ENCODE assay signal across 15 mouse cellular contexts in the genomic region with DNA sequence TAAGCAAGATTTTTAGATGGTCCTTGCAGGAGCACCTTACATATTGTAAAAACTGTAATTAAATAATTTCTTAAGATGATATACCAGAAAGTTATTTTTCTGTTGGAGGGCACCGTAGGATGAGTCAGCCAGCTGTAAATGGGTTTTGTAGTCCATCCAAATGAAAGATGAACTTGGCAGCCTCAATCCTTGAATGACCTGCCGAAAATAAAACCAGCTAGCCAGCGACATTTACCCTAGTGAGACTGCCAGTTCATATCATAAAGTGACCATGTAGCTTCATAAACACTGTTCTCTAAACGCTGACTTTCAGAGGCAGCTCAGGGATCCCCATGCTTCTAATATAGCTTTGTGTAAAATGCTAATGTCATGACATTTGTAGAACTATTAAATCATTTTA.
"Had no signal": no experiment of that assay in that cellular context is flagged by ENCODE, and none has a peak within 500 bp of the region (broad histone marks: within the 10 kb centered on the region; RNA-seq: fewer than 3 reads in every experiment).

No protein-coding gene starts in this region.

- DNase-seq: kidney, adult 9 months; kidney, postnatal 36 days; layer of hippocampus, adult 9-11 months; layer of hippocampus, postnatal 36 days; liver; lung, embryonic 14.5 days; lung, postnatal 10 days; lung, postnatal 4 days; midbrain, embryonic 14.5 days; thymus, postnatal 36 days had no signal

- H3K4me2 ChIP-seq: limb, embryonic 12.5 days; lung, embryonic 14.5 days; neural tube, embryonic 12.5 days had no signal

- H3K4me3 ChIP-seq: limb, embryonic 12.5 days; midbrain, embryonic 10.5 days; neural tube, embryonic 12.5 days had no signal

- H3K36me3 ChIP-seq: limb, embryonic 12.5 days; midbrain, embryonic 10.5 days; neural tube, embryonic 12.5 days had no signal

- H3K9ac ChIP-seq: limb, embryonic 12.5 days; liver, embryonic 14.5 days; lung, embryonic 14.5 days; neural tube, embryonic 12.5 days had no signal

- H3K27me3 ChIP-seq: limb, embryonic 12.5 days; neural tube, embryonic 12.5 days had no signal

- H3K4me1 ChIP-seq: limb, embryonic 12.5 days; neural tube, embryonic 12.5 days had no signal

- H3K27ac ChIP-seq: kidney, postnatal 0 days; limb, embryonic 12.5 days; liver, embryonic 14.5 days; midbrain, embryonic 10.5 days; neural tube, embryonic 12.5 days had no signal

- H3K9me3 ChIP-seq: limb, embryonic 12.5 days; midbrain, embryonic 10.5 days; neural tube, embryonic 12.5 days had no signal
